Mouse (Mus musculus) neural tube, embryonic 11.5 days (tissue): ENCODE results near the gene Ttll8. TPM values are rescaled to one million over a fixed set of nuclear protein-coding genes. Genes with fewer than 3 reads are reported as not detected.
A peak's percentile ranks its signal among the peaks of the same experiment; 100 is the strongest.

Experiments used
- ATAC-seq: fragments of 200-750 bp; cut with Nextera tagmentation; 2 replicates; pipeline ENCODE4 v1.8.0; 2017; ENCODE audit warnings: moderate number of reproducible peaks, mild to moderate bottlenecking, moderate TSS enrichment, moderate library complexity; ENCODE audit not compliant: insufficient read depth, low FRiP score, low TSS enrichment
- DNase-seq: peaks from one replicate; pipeline ENCODE4 v3.0.0-alpha.2; 2015; ENCODE audit warnings: low spot score
- H3K27ac ChIP-seq: fragments of 300-500 bp; sonication (generic); 2 replicates; pipeline ENCODE4 v1.5.1; 2014; ENCODE audit warnings: low read depth, mild to moderate bottlenecking, low read length
- H3K27me3 ChIP-seq: fragments of 300-500 bp; sonication (generic); 2 replicates; pipeline ENCODE4 v1.6.1; 2014; ENCODE audit warnings: mild to moderate bottlenecking, low read length, mixed read lengths; ENCODE audit not compliant: control insufficient read depth, insufficient read depth
- H3K36me3 ChIP-seq: fragments of 300-500 bp; sonication (generic); 2 replicates; pipeline ENCODE4 v1.6.1; 2014; ENCODE audit warnings: mild to moderate bottlenecking, low read length, moderate library complexity, mixed read lengths; ENCODE audit not compliant: control insufficient read depth, insufficient read depth
- H3K4me1 ChIP-seq: fragments of 300-500 bp; sonication (generic); 2 replicates; pipeline ENCODE4 v1.6.1; 2014; ENCODE audit warnings: low read length, mixed read lengths; ENCODE audit not compliant: control insufficient read depth, insufficient read depth
- H3K4me2 ChIP-seq: fragments of 300-500 bp; sonication (generic); 2 replicates; pipeline ENCODE4 v1.6.1; 2014; ENCODE audit warnings: low read depth, mild to moderate bottlenecking, moderate library complexity
- H3K4me3 ChIP-seq: fragments of 300-500 bp; sonication (generic); 2 replicates; pipeline ENCODE4 v1.5.1; 2014; ENCODE audit warnings: low read depth, low read length
- H3K9ac ChIP-seq: fragments of 300-500 bp; sonication (generic); 2 replicates; pipeline ENCODE4 v1.6.1; 2014; ENCODE audit warnings: mild to moderate bottlenecking, low read length
- H3K9me3 ChIP-seq: fragments of 300-500 bp; sonication (generic); 2 replicates; pipeline ENCODE4 v1.6.1; 2016; ENCODE audit warnings: low read length; ENCODE audit not compliant: control insufficient read depth
- WGBS: fragments of 180-500 bp; shearing (Covaris S2); extraction: QIAGEN DNeasy Blood & Tissue Kit; methylation state at CpG from one replicate; pipeline ENCODE4 v1.1.7; 2014; 5-methylcytosine and 5-hydroxymethylcytosine counted together
- polyA plus RNA-seq: library from polyadenylated mRNA; unstranded; fragments of >200 nt; fragmentation: Nextera tagmentation; extraction: Ambion mirVana; gene quantifications from 2 replicates; pipeline ENCODE4 v1.2.1, GENCODE M21; 2014

Gene Ttll8
- polyA plus RNA-seq, 1 experiment from 2014 or later: not detected

GRCm38 (mm10) chr15:88849621-88850020, 104.6 kb downstream of the Ttll8 start:
- Histone ChIP-seq H3K4me1 (no peaks in the 10 kb centered on the region), H3K9ac (no peak overlapping the region), H3K4me2 (no peak overlapping the region), H3K27me3 (no peaks in the 10 kb centered on the region), H3K9me3 (no peaks in the 10 kb centered on the region), H3K27ac (no peak overlapping the region), H3K4me3 (no peak overlapping the region), H3K36me3 (no peaks in the 10 kb centered on the region)
- DNase-seq (no peak), ATAC-seq (no peak)
- 85% methylated on average over 2 of the region's 2 CpGs for WGBS

GRCm38 (mm10) chr15:88848661-88849060, 105.6 kb downstream of the Ttll8 start:
- WGBS: 100% methylated on average over 1 of the region's 1 CpGs
- Histone ChIP-seq H3K9ac (no peak overlapping the region), H3K4me1 (no peaks in the 10 kb centered on the region), H3K4me3 (no peak overlapping the region), H3K27ac (no peak overlapping the region), H3K4me2 (no peak overlapping the region), H3K36me3 (no peaks in the 10 kb centered on the region), H3K9me3 (no peaks in the 10 kb centered on the region), H3K27me3 (no peaks in the 10 kb centered on the region)
- ATAC-seq: no peak
- DNase-seq: no peak

GRCm38 (mm10) chr15:88844966-88845365, 109.3 kb downstream of the Ttll8 start:
- H3K36me3 ChIP-seq: no peaks in the 10 kb centered on the region
- ATAC-seq: no peak
- H3K4me1 ChIP-seq: no peaks in the 10 kb centered on the region
- no peak overlapping the region for H3K27ac ChIP-seq
- H3K9me3 ChIP-seq: no peaks in the 10 kb centered on the region
- H3K4me3 ChIP-seq: no peak overlapping the region
- no peak for DNase-seq
- no peak overlapping the region for H3K9ac ChIP-seq
- no peak overlapping the region for H3K4me2 ChIP-seq
- 91% methylated on average over 7 of the region's 7 CpGs for WGBS
- H3K27me3 ChIP-seq: no peaks in the 10 kb centered on the region

- no peak overlapping the region for H3K4me3 ChIP-seq
- ATAC-seq: no peak; the same call in 1 of the 2 replicates
- H3K4me2 ChIP-seq: no peak overlapping the region
Observed at GRCm38 (mm10) chr15:88843486-88844097, 110.6 kb downstream of the Ttll8 start.

GRCm38 (mm10) chr15:88842300-88842673, 111.9 kb downstream of the Ttll8 start:
- Histone ChIP-seq H3K9ac (no peak overlapping the region), H3K4me2 (no peak overlapping the region), H3K4me1 (peaks cover 12% of the 10 kb centered on the region), H3K9me3 (no peaks in the 10 kb centered on the region), H3K27me3 (no peaks in the 10 kb centered on the region), H3K36me3 (no peaks in the 10 kb centered on the region), H3K27ac (no peak overlapping the region), H3K4me3 (no peak overlapping the region)
- DNase-seq (no peak), ATAC-seq (no peak)
- WGBS: 92% methylated on average over 3 of the region's 3 CpGs

More at GRCm38 (mm10) chr15:88843486-88844097, 110.6 kb downstream of the Ttll8 start:
- peaks cover 5% of the 10 kb centered on the region; the same call in 1 of the 2 replicates for H3K4me1 ChIP-seq
- no peaks in the 10 kb centered on the region for H3K27me3 ChIP-seq
- DNase-seq: peak; percentile 25
- H3K9ac ChIP-seq: no peak overlapping the region
- 58% methylated on average over 8 of the region's 8 CpGs for WGBS
- no peaks in the 10 kb centered on the region for H3K36me3 ChIP-seq
- no peaks in the 10 kb centered on the region for H3K9me3 ChIP-seq
- no peak overlapping the region for H3K27ac ChIP-seq

- no peak for ATAC-seq
- DNase-seq: no peak
- peaks cover 12% of the 10 kb centered on the region for H3K4me1 ChIP-seq
- no peak overlapping the region for H3K4me2 ChIP-seq
- H3K9ac ChIP-seq: no peak overlapping the region
- whole genome bisulfite sequencing: 88% methylated on average over 3 of the region's 3 CpGs
- no peaks in the 10 kb centered on the region for H3K36me3 ChIP-seq
- H3K4me3 ChIP-seq: no peak overlapping the region
- H3K9me3 ChIP-seq: no peaks in the 10 kb centered on the region
- no peak overlapping the region for H3K27ac ChIP-seq
- H3K27me3 ChIP-seq: no peaks in the 10 kb centered on the region
Observed at GRCm38 (mm10) chr15:88841580-88842299, 112.5 kb downstream of the Ttll8 start.

GRCm38 (mm10) chr15:88841160-88841559, 113.1 kb downstream of the Ttll8 start:
- Histone ChIP-seq H3K9me3 (no peaks in the 10 kb centered on the region), H3K4me2 (no peak overlapping the region), H3K27me3 (no peaks in the 10 kb centered on the region), H3K9ac (no peak overlapping the region), H3K36me3 (no peaks in the 10 kb centered on the region), H3K4me3 (no peak overlapping the region), H3K27ac (no peak overlapping the region), H3K4me1 (peaks cover 12% of the 10 kb centered on the region)
- 87% methylated on average over 2 of the region's 2 CpGs for WGBS
- ATAC-seq (no peak), DNase-seq (no peak)
